In genomic region chr17:25679818-25680217, GRCm38 (mm10) we compare ENCODE assay signal across 23 mouse cellular contexts. TPM values are rescaled to one million over a fixed set of nuclear protein-coding genes. Genes with fewer than 3 reads are reported as not detected.
DNase-seq lines count a peak whose midpoint lies in the region; ATAC-seq and TF ChIP-seq lines count a peak whose summit lies in the region.
"Had no signal": no experiment of that assay in that cellular context is flagged by ENCODE, and none has a peak within 500 bp of the region (broad histone marks: within the 10 kb centered on the region; RNA-seq: fewer than 3 reads in every experiment).

No protein-coding gene starts in this region.

- ATAC-seq in midbrain, postnatal 0 days (ENCODE audit: low FRiP score), result no peak
- ATAC-seq in forebrain, embryonic 14.5 days, result peak; percentile 57
- peak; percentile 29; the same call in 1 of the 2 replicates for ATAC-seq in hindbrain, postnatal 0 days
- ATAC-seq: intestine, embryonic 15.5 days had no signal

- H3K4me2 ChIP-seq in midbrain, postnatal 0 days (ENCODE audit: low read depth, low read length, poor library complexity, severe bottlenecking), result no peak overlapping the region
- H3K4me2 ChIP-seq in forebrain, embryonic 14.5 days (ENCODE audit: low read length), result peak overlapping the region; percentile 12; the same call in 1 of the 2 replicates
- H3K4me2 ChIP-seq in hindbrain, postnatal 0 days (ENCODE audit: low read depth, low read length), result no peak overlapping the region
- H3K4me2 ChIP-seq: embryonic facial prominence, embryonic 12.5 days; intestine, embryonic 15.5 days; kidney, embryonic 15.5 days; liver, embryonic 11.5 days; lung, embryonic 14.5 days had no signal

- peak; percentile 34 for DNase-seq in midbrain, embryonic 10.5 days (ENCODE audit: low spot score)
- no peak for DNase-seq in midbrain, postnatal 0 days (ENCODE audit: low spot score)
- DNase-seq in R1 (ENCODE audit: low read depth, low spot score), result peak; percentile 91
- peak; percentile 59 for DNase-seq in forebrain, embryonic 14.5 days (ENCODE audit: low spot score)
- no peak for DNase-seq in hindbrain, postnatal 0 days (ENCODE audit: low spot score)
- DNase-seq in gastrocnemius, adult 2 months, result no peak
- DNase-seq in spleen, postnatal 36 days (ENCODE audit: low spot score in 2 of 2), result no peak
- no peak for DNase-seq in ovary, postnatal 36 days (ENCODE audit: low spot score)
- DNase-seq: adrenal gland, postnatal 25 days; B cell, adult 2 months; cerebellum, postnatal 25 days; heart, adult 2 months; lung, embryonic 14.5 days; right cerebral cortex, postnatal 4 days had no signal

- TF ChIP-seq CTCF in midbrain, postnatal 0 days (IDR thresholded peaks at IDR 0.05), result no peak
- TF ChIP-seq CTCF in hindbrain, postnatal 0 days (IDR thresholded peaks at IDR 0.05; ENCODE audit: low read depth), result no peak
- no peak for TF ChIP-seq CTCF in gastrocnemius, adult 2 months (IDR thresholded peaks at IDR 0.05)

- peak overlapping the region; percentile 25; the same call in 1 of the 2 replicates for H3K4me3 ChIP-seq in midbrain, embryonic 10.5 days
- no peak overlapping the region for H3K4me3 ChIP-seq in midbrain, postnatal 0 days (ENCODE audit: low read depth, low read length)
- no peak overlapping the region for H3K4me3 ChIP-seq in forebrain, embryonic 14.5 days (ENCODE audit: low read depth, low read length)
- no peak overlapping the region for H3K4me3 ChIP-seq in hindbrain, postnatal 0 days (ENCODE audit: low read length)
- no peak overlapping the region for H3K4me3 ChIP-seq in gastrocnemius, adult 2 months
- H3K4me3 ChIP-seq: embryonic facial prominence, embryonic 12.5 days; heart, adult 2 months; intestine, embryonic 15.5 days; kidney, embryonic 15.5 days; myocyte had no signal

- H3K9me3 ChIP-seq in midbrain, embryonic 10.5 days (replicated peaks), result peaks cover 4% of the 10 kb centered on the region; the same call in 1 of the 2 replicates
- no peaks in the 10 kb centered on the region for H3K9me3 ChIP-seq in midbrain, postnatal 0 days (ENCODE audit: low read length)
- no peaks in the 10 kb centered on the region for H3K9me3 ChIP-seq in forebrain, embryonic 14.5 days (replicated peaks; ENCODE audit: control insufficient read depth, low read length)
- no peaks in the 10 kb centered on the region for H3K9me3 ChIP-seq in hindbrain, postnatal 0 days (ENCODE audit: low read length)
- H3K9me3 ChIP-seq: embryonic facial prominence, embryonic 12.5 days had no signal

- WGBS in midbrain, embryonic 10.5 days, result 10% methylated on average over 5 of the region's 5 CpGs
- WGBS in midbrain, postnatal 0 days, result 3% methylated on average over 5 of the region's 5 CpGs
- 2% methylated on average over 5 of the region's 5 CpGs for WGBS in forebrain, embryonic 14.5 days
- WGBS in hindbrain, postnatal 0 days, result 2% methylated on average over 5 of the region's 5 CpGs

- H3K27ac ChIP-seq in midbrain, embryonic 10.5 days (replicated peaks), result peak overlapping the region; percentile 64
- no peak overlapping the region for H3K27ac ChIP-seq in midbrain, postnatal 0 days (ENCODE audit: low read depth, low read length)
- no peak overlapping the region for H3K27ac ChIP-seq in forebrain, embryonic 14.5 days (ENCODE audit: low read depth, low read length)
- no peak overlapping the region for H3K27ac ChIP-seq in hindbrain, postnatal 0 days
- no peak overlapping the region for H3K27ac ChIP-seq in gastrocnemius, adult 2 months
- H3K27ac ChIP-seq: embryonic facial prominence, embryonic 12.5 days; heart, adult 2 months; intestine, embryonic 15.5 days; kidney, embryonic 15.5 days had no signal

- H3K9ac ChIP-seq in midbrain, postnatal 0 days (replicated peaks; ENCODE audit: low read length, poor library complexity, severe bottlenecking), result no peak overlapping the region
- peak overlapping the region; percentile 13; the same call in 1 of the 2 replicates for H3K9ac ChIP-seq in forebrain, embryonic 14.5 days (ENCODE audit: low read length)
- H3K9ac ChIP-seq in hindbrain, postnatal 0 days (replicated peaks; ENCODE audit: low read length), result no peak overlapping the region
- H3K9ac ChIP-seq: embryonic facial prominence, embryonic 12.5 days; intestine, embryonic 15.5 days; kidney, embryonic 15.5 days; lung, embryonic 14.5 days had no signal

- no peaks in the 10 kb centered on the region; the same call in 1 of the 2 replicates for H3K27me3 ChIP-seq in midbrain, embryonic 10.5 days (ENCODE audit: low read depth, poor library complexity, severe bottlenecking)
- H3K27me3 ChIP-seq in midbrain, postnatal 0 days (ENCODE audit: insufficient read depth, low read length), result no peaks in the 10 kb centered on the region
- no peaks in the 10 kb centered on the region for H3K27me3 ChIP-seq in forebrain, embryonic 14.5 days (replicated peaks; ENCODE audit: control insufficient read depth, insufficient read depth, low read length)
- no peaks in the 10 kb centered on the region for H3K27me3 ChIP-seq in hindbrain, postnatal 0 days (ENCODE audit: insufficient read depth, low read length)
- H3K27me3 ChIP-seq: embryonic facial prominence, embryonic 12.5 days; intestine, embryonic 15.5 days had no signal

- intact Hi-C loops in gastrocnemius, adult 2 months (cut with DNase I), result no loop called here

- no peaks in the 10 kb centered on the region for H3K36me3 ChIP-seq in midbrain, embryonic 10.5 days
- H3K36me3 ChIP-seq in midbrain, postnatal 0 days (ENCODE audit: insufficient read depth, low read length), result no peaks in the 10 kb centered on the region
- H3K36me3 ChIP-seq in forebrain, embryonic 14.5 days (ENCODE audit: control insufficient read depth, insufficient read depth, low read length), result no peaks in the 10 kb centered on the region
- no peaks in the 10 kb centered on the region for H3K36me3 ChIP-seq in hindbrain, postnatal 0 days (ENCODE audit: insufficient read depth, low read length)
- H3K36me3 ChIP-seq: embryonic facial prominence, embryonic 12.5 days; intestine, embryonic 15.5 days; kidney, embryonic 15.5 days had no signal

- H3K4me1 ChIP-seq in midbrain, embryonic 10.5 days, result peaks cover 26% of the 10 kb centered on the region
- no peaks in the 10 kb centered on the region for H3K4me1 ChIP-seq in midbrain, postnatal 0 days (ENCODE audit: insufficient read depth, low read length)
- peaks cover 14% of the 10 kb centered on the region for H3K4me1 ChIP-seq in forebrain, embryonic 14.5 days (ENCODE audit: control insufficient read depth, insufficient read depth, low read length)
- no peaks in the 10 kb centered on the region for H3K4me1 ChIP-seq in hindbrain, postnatal 0 days (ENCODE audit: insufficient read depth, low read length)
- H3K4me1 ChIP-seq: embryonic facial prominence, embryonic 12.5 days; intestine, embryonic 15.5 days; kidney, embryonic 15.5 days had no signal

RNA-seq across cellular contexts. Expression of gene Gng13, which starts 37.2 kb away (rescaled TPM):
- polyA plus RNA-seq in midbrain, embryonic 10.5 days (2016; fragmentation: Nextera tagmentation; extraction: Ambion mirVana), result 0.51 and 0.77 TPM in 2 replicates
- total RNA-seq in midbrain, postnatal 0 days (2014; rRNA removed), result 34.4 and 42.2 TPM in 2 replicates
- 21.0 and 25.8 TPM in 2 replicates for polyA plus RNA-seq in midbrain, postnatal 0 days (2015; fragmentation: Nextera tagmentation; extraction: Ambion mirVana)
- polyA plus RNA-seq in forebrain, embryonic 14.5 days (2014; fragmentation: Nextera tagmentation; extraction: Ambion mirVana), result 2.7 and 7.8 TPM in 2 replicates
- total RNA-seq in hindbrain, postnatal 0 days (2014; rRNA removed), result 10.9 TPM in 1 of 2 replicates, not detected in the other
- 22.0 and 23.7 TPM in 2 replicates for polyA plus RNA-seq in hindbrain, postnatal 0 days (2015; fragmentation: Nextera tagmentation; extraction: Ambion mirVana)
- total RNA-seq in gastrocnemius, adult 2 months (2021), result not detected
- total RNA-seq: adrenal gland, postnatal 25 days; gastrocnemius, adult 8-10 months; megakaryocyte progenitor cell, adult 5-6 weeks had no signal

RNA-seq across cellular contexts. Expression of gene Chtf18, which starts 47.4 kb away (rescaled TPM):
- polyA plus RNA-seq in midbrain, embryonic 10.5 days (2016; fragmentation: Nextera tagmentation; extraction: Ambion mirVana), result 55.9 and 58.9 TPM in 2 replicates
- total RNA-seq in midbrain, postnatal 0 days (2014; rRNA removed), result 3.4 and 5.8 TPM in 2 replicates
- polyA plus RNA-seq in midbrain, postnatal 0 days (2015; fragmentation: Nextera tagmentation; extraction: Ambion mirVana), result 2.2 and 2.5 TPM in 2 replicates
- 7.1 and 8.6 TPM in 2 replicates for polyA plus RNA-seq in forebrain, embryonic 14.5 days (2014; fragmentation: Nextera tagmentation; extraction: Ambion mirVana)
- total RNA-seq in hindbrain, postnatal 0 days (2014; rRNA removed), result 4.9 and 7.8 TPM in 2 replicates
- 4.9 and 5.4 TPM in 2 replicates for polyA plus RNA-seq in hindbrain, postnatal 0 days (2015; fragmentation: Nextera tagmentation; extraction: Ambion mirVana)
- under 1 TPM; 0.77 to 0.86 TPM for total RNA-seq in gastrocnemius, adult 2 months (2021)

RNA-seq across cellular contexts. Expression of gene Rpusd1, which starts 47.7 kb away (rescaled TPM):
- 22.5 and 24.7 TPM in 2 replicates for polyA plus RNA-seq in midbrain, embryonic 10.5 days (2016; fragmentation: Nextera tagmentation; extraction: Ambion mirVana)
- 8.0 and 10.5 TPM in 2 replicates for total RNA-seq in midbrain, postnatal 0 days (2014; rRNA removed)
- 26.7 and 33.3 TPM in 2 replicates for polyA plus RNA-seq in midbrain, postnatal 0 days (2015; fragmentation: Nextera tagmentation; extraction: Ambion mirVana)
- 26.6 and 28.9 TPM in 2 replicates for polyA plus RNA-seq in forebrain, embryonic 14.5 days (2014; fragmentation: Nextera tagmentation; extraction: Ambion mirVana)
- 10.1 and 18.7 TPM in 2 replicates for total RNA-seq in hindbrain, postnatal 0 days (2014; rRNA removed)
- polyA plus RNA-seq in hindbrain, postnatal 0 days (2015; fragmentation: Nextera tagmentation; extraction: Ambion mirVana), result 27.5 and 27.9 TPM in 2 replicates
- total RNA-seq in gastrocnemius, adult 2 months (2021), result 1 to 10 TPM; 3.9 to 4.0 TPM

RNA-seq across cellular contexts. Expression of gene Mslnl, which starts 56.0 kb away (rescaled TPM):
- polyA plus RNA-seq in midbrain, embryonic 10.5 days (2016; fragmentation: Nextera tagmentation; extraction: Ambion mirVana), result not detected in 2 replicates
- not detected in 2 replicates for total RNA-seq in midbrain, postnatal 0 days (2014; rRNA removed)
- not detected in 2 replicates for polyA plus RNA-seq in midbrain, postnatal 0 days (2015; fragmentation: Nextera tagmentation; extraction: Ambion mirVana)
- not detected in 2 replicates for polyA plus RNA-seq in forebrain, embryonic 14.5 days (2014; fragmentation: Nextera tagmentation; extraction: Ambion mirVana)
- 0.05 TPM in 1 of 2 replicates, not detected in the other for total RNA-seq in hindbrain, postnatal 0 days (2014; rRNA removed)
- polyA plus RNA-seq in hindbrain, postnatal 0 days (2015; fragmentation: Nextera tagmentation; extraction: Ambion mirVana), result not detected in 2 replicates
- not detected for total RNA-seq in gastrocnemius, adult 2 months (2021)
- total RNA-seq: adrenal gland, postnatal 25 days; gastrocnemius, adult 8-10 months; heart, adult 2 months; left cerebral cortex, postnatal 10 days; megakaryocyte progenitor cell, adult 5-6 weeks had no signal
- polyA plus RNA-seq: heart, postnatal 0 days; intestine, embryonic 15.5 days; liver, embryonic 11.5 days; myocyte had no signal

Comparison
In these comparisons a context has a peak if more than half of its experiments do, and no peak if none do; other contexts are left out.
1. DNase-seq: peak in midbrain, embryonic 10.5 days (single experiment), R1 (single experiment) and forebrain, embryonic 14.5 days (single experiment); none in midbrain, postnatal 0 days (single experiment), hindbrain, postnatal 0 days (single experiment), gastrocnemius, adult 2 months (single experiment), spleen, postnatal 36 days (0 of 2) and ovary, postnatal 36 days (single experiment).